Mouse (Mus musculus): ENCODE measurements around the gene Rpgrip1l.

GRCm38 (mm10) chr8:91326946-91327345, 13.9 kb upstream of the Rpgrip1l start:
- TF ChIP-seq CTCF (IDR thresholded peaks at IDR 0.05; ENCODE audit: low read depth): no peak
- no peak for TF ChIP-seq EP300 (IDR thresholded peaks at IDR 0.05; ENCODE audit: low read depth)
